Mouse (Mus musculus) limb, embryonic 11.5 days (tissue): Measurements from ENCODE around the gene Rc3h2. TPM values are rescaled to one million over a fixed set of nuclear protein-coding genes. Genes with fewer than 3 reads are reported as not detected.

Experiments
- polyA plus RNA-seq: library from polyadenylated mRNA; unstranded; fragments of >200 nt; fragmentation: Nextera tagmentation; extraction: Ambion mirVana; gene quantifications from 2 replicates; pipeline ENCODE4 v1.2.1, GENCODE M21; 2014

The Rc3h2 gene
- polyA plus RNA-seq, 1 experiment from 2014 or later, result 17.0 TPM

Other genes starting within 250 kb of the Rc3h2 start
- gene Olfr365, start 234.7 kb downstream of the Rc3h2 start, polyA plus RNA-seq, result not detected in 2 replicates
- gene Olfr366, start 211.3 kb downstream of the Rc3h2 start, polyA plus RNA-seq, result not detected in 2 replicates
- not detected in 2 replicates for gene Olfr368, start 96.4 kb downstream of the Rc3h2 start, polyA plus RNA-seq
- 47.1 and 53.0 TPM in 2 replicates for gene Pdcl, start 63.6 kb downstream of the Rc3h2 start, polyA plus RNA-seq
- 12.7 and 13.6 TPM in 2 replicates for gene Zbtb26, start 20.2 kb upstream of the Rc3h2 start, polyA plus RNA-seq
- 5.4 and 5.6 TPM in 2 replicates for gene Zbtb6, start 20.3 kb upstream of the Rc3h2 start, polyA plus RNA-seq
- gene Rabgap1, start 20.4 kb upstream of the Rc3h2 start, polyA plus RNA-seq, result 44.4 and 44.5 TPM in 2 replicates
- 1.3 and 1.5 TPM in 2 replicates for gene Gpr21, start 93.4 kb upstream of the Rc3h2 start, polyA plus RNA-seq